Mouse (Mus musculus): ENCODE measurements around the gene Sphk2.

Sphk2 gene

DNA sequence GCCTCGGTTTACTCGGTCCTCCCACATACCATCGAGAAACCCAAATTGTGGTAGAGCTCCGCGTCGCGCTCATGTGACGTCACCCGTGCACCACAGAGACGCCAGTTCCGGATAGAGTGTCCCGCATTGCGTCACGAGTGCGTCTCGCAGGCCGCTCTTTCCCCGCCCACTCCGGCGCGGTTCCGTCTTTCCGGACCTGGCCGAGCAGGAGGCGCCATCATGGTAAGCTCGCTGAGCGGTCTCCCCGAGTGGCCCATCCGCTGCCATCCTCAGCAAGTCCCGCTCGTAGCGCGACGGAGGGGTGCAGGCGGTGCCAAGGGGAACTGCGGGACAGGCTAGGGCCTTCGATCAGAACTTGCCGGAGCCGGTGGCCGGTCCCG lies at the start of gene Sphk2:
TSS of gene Sphk2 (minus strand) at position 85 of the 380 bp plus-strand sequence.
- DNase-seq: peak; percentile 99

DNA sequence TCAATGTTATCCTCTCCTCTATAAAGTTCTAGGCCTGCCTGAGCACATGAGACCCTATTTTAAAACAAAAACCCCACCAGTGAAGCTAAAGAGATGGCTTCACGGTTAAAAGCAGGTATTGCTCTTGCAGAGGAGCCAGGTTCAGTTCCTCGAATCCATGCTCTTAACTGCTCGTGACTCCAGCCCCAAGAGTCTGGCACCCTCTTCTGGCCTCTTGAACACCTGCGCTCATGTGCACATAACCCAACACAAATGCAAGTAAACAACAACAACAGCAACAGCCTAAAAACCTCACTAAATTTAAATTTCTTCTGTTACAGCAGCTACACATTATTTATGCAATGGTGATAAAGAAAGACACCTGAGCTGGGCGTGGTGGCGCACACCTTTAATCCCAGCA lies 49.7 kb upstream of the Sphk2 start:
- no peak for DNase-seq

DNA sequence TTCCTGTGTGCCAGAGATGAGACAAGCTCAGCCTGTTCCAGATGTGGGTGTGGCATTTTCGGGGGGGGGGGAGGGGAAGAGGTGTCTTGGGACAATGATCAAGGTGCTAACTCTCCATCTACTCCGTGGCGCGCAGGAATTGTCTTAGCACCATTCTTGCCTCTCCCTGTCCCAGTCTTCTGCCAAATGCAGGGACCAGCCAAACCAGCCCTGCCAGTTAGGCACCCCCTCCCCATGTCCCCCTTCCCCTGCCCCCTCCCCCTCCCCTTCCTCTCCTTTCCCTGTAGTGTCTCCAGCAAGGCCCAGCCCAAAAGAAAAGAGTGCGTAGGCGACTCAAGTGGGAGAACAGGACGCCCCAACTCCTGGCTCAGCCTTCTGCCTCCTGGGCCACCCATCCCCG lies 49.0 kb upstream of the Sphk2 start:
- DNase-seq: no peak

DNA sequence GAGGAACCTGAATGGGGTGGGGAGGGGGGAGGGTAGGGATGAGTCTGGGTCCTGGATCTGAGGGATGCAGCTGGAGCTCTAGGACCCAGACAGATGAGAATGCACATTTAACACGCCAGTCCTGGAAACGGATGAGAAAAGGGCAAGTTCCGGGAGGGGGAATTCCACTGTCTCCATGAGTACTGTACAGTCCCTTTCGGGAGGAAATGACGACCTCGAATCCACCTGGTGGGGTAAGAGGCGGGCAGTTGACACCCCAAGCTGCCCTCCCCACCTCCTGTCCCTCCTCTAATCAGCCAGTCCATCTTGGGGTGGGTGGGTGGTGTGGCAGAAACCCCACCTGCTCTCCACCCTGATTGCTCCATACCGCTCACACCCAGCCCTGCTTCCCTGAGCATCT lies 48.2 kb upstream of the Sphk2 start:
- no peak for DNase-seq

DNA sequence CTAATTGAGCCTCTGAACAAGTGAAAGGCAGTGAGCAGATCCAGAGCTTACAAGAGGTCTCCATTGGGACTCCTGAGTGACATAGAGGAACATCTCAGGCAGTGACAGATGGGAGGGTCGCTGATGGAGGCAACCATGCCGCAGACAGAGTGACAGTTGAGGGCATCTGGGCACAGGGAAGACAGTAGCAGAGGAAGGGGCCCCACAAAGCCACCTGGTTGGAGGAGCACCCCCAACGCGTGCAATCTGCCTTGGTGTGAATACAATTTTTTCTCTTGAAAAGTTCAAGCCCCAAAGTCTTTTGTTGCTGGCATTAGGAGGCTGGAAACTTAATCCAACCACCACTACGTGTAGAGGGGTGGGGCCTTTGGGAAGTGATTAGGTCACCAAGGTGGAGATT lies 42.3 kb upstream of the Sphk2 start:
- DNase-seq: no peak

DNA sequence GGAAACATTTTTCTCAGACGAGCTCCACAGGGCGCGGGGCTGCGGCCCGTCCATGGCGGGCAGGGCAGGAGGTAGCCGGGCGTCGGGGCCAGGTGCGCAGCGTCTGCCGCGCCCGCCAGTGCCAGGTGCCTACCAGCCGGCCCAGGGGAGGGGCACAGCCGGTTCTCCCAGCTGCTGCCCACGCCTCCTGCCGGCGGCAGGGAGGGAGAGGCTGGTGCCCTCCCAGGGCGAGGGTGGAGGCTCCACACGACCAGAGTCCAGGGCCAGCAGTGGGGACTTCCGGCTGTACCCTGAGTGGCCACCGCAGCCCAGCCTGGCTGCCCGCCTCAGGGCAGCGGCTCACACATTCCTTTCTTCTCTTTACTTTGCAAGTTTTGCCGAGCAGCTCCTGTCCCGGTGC lies 41.6 kb upstream of the Sphk2 start:
- DNase-seq: peak; percentile 43 to 48

DNA sequence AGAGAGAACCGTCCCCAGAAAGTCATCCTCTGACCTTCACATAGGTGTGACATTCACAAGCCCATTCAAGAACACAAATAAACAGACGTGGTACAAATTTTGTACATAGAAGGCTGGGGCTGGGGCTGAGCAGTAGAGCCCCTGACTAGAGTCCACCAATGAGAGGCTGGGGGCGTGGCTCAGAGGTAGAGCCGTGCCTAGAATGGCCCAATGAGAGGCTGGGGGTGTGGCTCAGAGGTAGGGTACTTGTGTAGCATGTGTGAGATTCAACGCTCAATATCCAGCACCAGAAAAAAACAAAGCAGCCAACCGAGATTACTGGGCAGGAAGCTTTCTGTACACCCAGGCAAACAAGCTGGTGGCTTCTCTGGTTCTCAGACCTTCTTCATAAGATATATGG lies 37.9 kb upstream of the Sphk2 start:
- no peak for DNase-seq

DNA sequence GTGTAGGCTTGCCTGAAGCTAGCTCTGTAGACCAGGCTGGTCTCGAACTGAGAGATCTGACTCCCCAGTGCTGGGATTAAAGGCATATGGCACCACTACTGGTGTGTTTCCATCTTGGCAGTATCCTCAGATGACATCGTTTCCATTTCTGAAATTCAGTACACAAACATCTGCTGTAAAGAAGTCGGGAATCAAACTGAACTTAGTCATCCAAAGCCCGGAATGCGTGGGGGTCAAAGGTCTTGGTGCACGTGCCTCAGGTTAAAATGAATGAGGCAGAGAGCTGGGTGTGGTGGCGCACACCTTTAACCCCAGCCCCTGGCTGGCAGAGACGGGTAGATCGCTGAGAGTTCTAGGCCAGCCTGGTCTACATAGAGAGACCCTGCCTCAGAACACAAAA lies 32.4 kb upstream of the Sphk2 start:
- DNase-seq: no peak

DNA sequence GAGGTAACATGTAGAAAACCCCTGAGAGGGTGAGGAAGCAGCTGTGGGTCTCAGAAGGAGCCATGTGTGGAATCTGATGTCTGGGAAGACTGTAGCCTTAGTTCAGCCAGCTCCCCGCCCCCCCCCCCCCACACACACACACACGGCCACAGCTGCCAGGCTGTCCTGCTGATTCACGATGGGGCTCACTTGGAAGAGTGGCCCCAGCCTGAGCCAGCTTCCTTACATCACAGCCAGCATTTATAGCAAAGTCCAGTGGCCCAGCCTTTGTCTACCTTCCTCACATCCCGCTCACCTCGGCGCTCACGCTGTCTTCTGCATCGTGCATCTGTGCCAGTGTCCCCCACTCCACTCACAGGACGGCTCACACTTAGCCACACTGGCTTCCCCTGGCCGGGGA lies 31.6 kb upstream of the Sphk2 start:
- DNase-seq: no peak

DNA sequence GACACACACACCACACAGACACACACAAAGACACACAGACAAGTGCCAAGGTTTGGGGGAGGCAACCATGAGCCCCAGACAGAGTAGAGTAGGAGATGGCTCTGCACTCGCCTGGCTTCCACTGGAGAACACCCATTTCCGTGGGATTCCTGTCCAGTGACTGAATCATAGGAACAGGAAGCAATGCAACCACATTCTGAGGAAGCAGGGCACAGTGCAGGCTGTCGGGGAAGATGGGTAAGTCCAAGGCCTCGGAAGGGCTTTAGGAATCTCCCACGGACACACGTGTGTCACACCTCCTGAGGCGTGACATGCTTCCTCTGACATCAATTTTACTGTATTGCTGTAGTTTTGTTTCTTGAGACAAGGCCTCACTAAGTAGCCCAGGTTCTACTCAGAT lies 30.3 kb upstream of the Sphk2 start:
- DNase-seq: no peak

DNA sequence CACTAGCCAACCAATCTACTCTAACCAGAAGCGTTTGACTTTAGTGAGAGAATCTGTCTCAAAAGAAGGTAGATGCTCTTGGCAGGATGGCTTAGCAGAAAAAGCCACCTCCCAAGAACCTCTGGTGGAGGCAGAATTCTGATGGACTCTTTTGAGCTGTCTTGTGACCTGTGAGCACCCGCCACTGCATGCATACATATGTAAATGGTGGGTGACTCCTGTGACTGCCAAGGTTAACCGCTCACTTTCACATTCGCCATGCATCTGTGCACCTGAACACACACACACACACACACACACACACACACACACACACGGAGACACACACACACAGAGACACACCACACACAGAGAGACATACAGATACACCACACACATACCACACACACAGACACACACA lies 29.6 kb upstream of the Sphk2 start:
- no peak for DNase-seq

DNA sequence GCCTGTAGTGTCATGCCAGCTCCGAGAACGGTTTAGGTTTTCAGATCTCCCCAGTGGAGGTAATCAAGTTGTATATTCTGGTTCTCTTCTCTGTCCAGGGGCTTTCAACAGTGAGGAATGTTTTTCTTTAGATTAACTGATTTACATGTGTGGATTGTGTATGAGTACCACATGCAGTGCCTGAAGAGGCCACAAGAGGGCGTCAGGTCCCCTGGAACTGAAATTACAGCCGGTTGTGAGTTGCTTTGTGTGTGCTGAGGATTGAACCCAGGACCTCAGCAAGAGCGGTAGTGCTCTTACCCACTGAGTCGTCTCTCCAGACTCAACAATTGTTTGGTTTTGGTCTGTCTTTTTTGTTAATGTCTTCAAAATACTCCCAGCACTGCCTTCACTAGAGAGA lies 28.7 kb upstream of the Sphk2 start:
- no peak for DNase-seq

DNA sequence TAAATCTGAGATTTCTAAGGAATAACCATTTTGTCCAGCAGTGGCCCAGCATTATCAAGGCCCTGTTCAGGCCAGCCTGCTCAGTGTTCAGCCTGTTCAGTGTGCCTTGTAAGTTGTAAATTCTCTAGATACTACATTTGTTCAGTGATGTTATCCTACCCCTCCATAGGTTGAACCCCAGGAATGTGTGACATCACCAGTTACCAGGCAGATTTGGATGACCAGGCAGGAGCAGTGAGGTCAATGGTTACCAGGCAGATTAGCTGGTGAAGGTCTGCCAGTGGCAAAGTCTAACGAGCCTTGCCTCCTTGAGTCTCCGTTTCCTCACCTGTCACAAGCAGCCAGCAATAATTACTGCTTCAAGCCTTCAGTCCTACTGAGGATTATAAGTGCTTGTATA lies 26.6 kb upstream of the Sphk2 start:
- peak; percentile 90 to 95 for DNase-seq

DNA sequence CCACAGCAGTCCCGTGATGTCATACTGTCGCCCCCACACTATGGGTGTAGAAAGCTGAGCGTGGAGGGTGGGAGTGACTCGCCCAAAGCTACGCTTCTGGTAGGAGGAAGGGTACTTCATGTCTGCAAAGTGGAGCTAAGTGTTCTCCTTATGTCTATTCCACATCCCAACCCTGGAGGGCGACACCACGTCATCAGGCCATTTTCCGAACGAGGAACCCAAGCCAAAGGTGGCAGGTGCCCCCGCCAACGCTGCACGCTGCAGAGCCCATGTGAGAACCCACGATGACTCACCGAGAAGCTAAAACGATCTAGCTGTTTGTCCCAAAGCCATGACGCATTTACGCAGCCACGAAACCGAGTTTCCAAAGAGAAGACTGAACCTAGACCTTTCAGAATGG lies 24.5 kb upstream of the Sphk2 start:
- DNase-seq: peak; percentile 73 to 80

DNA sequence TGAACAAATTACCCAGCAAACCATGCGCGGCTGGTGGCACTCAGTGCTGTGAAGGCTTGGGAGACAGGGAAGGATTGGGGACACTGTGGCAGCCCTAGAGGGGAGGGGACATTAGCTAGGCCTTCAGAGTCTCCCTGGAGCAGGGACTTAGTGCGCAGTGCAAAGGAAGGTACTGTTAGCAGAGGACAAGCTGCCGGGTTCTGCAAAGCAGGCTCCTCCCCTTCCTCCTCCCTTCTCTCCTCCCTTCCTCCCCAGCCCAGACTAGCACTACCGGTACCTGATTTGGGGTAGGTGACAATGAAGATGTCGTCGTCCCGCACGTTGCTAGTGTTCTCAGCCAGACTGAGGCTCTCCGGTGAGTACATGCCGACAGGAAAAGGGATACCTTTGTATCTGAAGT lies 24.0 kb upstream of the Sphk2 start:
- DNase-seq: no peak

DNA sequence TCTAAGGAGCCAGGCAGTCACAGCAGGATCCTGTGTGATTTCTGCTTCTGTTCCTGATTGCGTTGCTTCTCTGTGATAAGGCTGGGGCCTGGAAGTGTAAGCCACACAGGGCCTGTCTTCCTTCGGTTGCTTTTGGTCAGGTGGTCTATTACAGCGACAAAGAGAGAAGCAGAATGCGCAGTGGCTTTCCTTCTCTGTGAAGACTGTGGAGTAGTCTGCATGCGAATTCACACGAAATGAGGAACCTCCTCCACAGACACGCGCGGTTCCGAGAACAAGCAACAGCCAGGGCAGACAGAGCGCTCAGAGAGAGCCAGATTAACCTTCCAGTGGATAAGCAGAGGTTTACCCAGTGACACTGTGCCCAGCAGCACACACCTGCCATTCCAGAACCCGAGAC lies 23.5 kb upstream of the Sphk2 start:
- no peak for DNase-seq

DNA sequence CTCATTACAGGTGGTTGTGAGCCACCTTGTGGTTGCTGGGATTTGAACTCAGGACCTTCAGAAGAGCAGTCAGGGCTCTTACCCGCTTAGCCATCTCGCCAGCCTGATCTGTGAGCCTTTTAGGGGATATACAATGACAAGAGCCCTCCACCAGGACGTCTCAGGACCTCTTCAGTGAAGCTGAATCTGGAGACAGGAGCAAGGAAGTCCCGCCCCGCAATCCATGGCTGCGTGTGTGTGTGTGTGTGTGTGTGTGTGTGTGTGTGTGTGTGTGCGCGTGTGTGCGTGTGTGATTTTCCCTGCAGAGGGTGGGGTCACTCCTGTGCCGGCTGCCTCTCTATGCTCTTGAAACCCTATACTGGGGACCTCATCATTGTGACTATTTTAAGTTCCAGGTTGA lies 22.0 kb upstream of the Sphk2 start:
- no peak for DNase-seq

DNA sequence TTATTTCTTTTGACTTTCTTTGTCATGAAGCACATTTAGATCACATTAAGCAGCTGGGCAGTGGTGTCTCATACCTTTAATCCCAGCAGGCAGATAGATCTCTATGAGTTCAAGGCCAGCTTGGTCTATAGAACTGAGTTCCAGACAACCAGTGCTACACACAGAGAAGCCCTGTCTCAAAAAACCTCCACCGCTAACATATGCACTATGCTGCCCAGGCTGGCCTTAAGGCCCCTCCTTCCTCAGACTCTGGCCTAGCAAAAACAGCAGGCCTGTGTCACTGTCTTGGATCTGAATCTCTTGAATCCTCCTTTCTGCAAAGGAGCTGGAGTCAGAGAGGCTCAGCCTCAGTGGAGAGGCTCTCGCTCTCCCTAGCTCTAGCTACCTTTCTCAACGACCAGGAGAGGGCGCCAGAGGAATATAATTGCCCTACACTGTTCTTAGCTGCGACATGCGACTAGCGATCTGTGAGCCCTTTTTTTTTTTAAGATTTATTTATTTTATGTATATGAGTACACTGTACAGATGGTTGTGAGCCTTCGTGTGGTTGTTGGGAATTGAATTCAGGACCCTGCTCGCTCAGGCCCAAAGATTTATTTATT lies 21.5 kb upstream of the Sphk2 start:
- DNase-seq: peak; percentile 92 to 93

DNA sequence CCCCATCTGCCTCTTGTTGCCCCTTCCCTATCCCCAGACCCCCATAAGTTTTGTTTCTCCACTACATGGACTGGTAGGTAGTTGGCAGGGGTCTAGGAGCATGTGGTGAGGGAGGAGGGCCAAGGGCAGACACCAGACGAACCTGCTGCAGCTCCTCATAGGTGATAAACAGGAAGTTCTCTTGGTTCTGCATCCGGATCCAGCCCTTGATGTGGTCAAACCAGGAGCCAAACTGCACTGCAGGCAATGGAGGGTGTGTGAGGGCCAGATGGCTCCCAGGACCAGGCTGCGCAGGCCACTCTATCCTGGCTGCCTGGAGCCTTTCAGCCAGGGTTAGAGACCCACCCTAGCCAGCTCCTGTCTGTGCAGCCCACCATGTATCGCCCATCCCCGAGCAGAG lies 15.7 kb upstream of the Sphk2 start:
- no peak for DNase-seq

DNA sequence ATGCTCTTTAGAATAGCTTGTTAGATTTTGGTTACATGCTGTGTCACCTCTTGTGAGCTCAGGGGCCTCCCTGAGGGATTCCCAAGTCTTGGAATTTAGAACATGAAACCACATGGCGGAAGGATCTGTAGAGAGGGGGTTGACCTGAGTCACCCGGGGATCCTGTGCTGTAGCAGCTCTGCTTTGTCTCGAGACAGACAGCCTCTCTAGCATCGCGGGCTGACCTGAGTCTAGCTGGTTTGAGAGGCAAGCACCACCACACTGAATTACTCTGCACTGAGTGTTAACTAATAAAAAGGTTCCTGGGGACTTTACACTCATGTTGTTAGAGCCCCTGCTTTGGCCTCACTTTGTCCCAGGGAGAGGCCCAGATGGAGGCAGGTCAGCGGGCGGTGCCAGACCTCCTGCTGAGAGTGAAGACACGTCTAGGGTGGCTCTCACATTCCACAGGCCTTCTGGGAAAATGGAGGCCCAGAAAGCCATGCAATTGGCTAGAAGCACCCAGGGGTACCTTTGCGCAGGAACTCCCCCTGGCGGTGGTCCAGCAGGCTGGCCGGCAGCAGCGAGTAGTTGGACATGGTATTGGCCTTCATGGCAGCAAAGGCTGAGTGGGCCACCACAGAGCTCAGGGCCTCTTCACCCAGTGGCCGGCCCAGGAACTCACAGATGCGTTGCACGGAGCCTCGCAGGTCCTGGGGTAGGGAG lies 13.1 kb upstream of the Sphk2 start:
- peak; percentile 70 to 75 for DNase-seq

DNA sequence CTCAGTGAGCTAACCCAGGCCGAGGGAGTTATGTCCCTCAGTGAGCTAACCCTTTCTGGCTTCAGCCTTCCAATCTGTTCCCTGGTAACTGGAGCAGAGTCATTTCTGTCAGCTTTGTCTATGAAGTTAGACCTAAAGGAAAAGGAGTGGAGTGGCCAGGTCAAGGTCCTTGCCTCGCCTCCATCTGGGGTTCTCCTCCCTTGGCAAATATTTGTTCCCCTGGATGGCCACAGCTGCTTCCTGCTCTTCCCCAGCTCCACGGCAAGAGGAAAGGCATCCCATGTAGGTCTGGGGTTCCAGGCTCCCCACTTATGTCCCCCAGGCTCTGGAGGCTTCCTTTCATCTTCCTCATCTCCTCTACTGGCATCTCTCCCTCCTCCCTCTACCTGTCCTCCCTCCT lies 9.8 kb upstream of the Sphk2 start:
- no peak for DNase-seq

DNA sequence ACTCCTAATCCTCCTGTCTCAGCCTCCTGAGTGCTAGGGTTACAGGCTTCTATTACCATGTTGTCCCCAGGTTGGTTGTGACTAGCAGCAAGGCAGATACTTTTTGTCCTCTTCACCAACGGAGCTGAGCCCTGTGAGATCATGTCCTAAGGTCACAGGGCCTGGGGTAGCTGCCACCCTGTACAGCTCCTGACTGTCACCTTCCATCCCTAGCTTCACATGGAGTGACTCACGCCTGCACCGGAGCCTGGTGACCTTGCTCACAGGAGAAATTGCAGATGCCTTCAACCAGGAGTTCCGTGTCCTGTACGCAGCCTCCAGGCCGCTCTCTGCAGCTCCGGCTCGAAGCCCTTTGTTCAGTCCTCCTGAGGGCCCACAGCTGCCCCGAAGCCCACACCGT lies 8.6 kb upstream of the Sphk2 start:
- no peak for DNase-seq

DNA sequence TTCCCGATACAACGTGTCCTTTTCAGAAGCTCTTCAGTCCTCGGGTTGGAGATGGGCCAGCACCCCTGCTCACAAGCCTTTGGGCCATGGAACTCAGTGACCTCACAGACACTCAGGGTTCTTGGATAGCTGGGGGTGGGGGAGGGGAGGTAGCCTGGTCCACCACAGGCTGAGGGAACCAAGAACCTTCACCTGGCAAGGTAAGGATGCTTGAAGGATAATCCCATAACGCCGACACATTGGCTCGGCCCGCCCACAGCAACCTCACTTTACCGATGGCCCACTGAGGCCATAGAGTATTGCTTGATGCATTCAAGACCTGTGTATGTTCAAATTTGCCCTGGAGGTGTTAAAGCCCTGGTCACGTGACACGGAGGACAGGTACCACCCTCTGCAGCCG lies 7.9 kb upstream of the Sphk2 start, which contains the start of gene Spaca4:
TSS of gene Spaca4 (minus strand) at position 101 of the 400 bp plus-strand sequence.
- DNase-seq: peak in 1 of 2 experiments; percentile 49

DNA sequence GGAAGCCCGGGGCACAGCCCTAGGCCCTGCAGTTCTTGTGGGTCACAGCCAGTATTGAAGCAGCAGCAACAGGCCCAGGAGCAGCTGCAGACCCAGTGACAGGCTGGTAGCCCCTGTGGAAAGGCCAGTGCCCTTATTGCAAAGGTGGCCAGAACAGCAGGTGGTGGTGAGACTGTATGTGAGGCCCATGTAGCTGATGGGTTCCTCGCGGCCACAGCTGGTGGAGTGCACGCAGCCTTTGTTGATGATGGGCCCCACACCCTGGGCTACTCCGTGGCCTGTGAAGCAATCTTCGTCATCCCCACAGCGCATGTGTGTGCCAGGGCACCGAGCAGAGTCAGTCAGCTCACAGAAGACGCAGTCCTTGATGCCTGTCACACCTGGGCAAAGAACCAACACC lies 7.3 kb upstream of the Sphk2 start:
- peak in 1 of 2 experiments; percentile 30 for DNase-seq

DNA sequence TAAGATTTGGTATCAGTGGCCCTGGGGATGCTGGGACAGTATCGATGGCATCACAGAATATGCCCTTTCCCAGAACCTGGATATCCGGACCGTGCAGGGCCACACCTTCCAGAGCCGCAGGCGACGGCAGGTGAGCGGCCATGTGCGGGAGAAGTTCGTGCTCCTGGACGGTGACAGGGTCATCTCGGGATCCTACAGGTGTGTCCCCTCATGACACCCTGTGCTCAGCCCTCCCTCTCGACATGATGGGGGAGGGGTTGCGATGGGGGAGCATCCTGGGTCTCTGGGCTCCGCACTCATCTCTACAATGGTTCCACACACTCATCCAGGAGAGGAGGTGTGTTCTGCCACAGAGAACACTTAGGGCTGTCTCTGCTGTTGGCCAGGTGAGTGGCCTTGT lies 6.0 kb upstream of the Sphk2 start:
- DNase-seq: no peak
